Mouse (Mus musculus): Measurements from ENCODE around the gene Rxfp1. TPM values are rescaled to one million over a fixed set of nuclear protein-coding genes. Genes with fewer than 3 reads are reported as not detected.

The Rxfp1 gene
- polyA plus RNA-seq, 1 experiment from 2014 or later: 0.14 TPM

GRCm38 (mm10) chr3:79664787-79665408, 72.8 kb downstream of the Rxfp1 start:
- Histone ChIP-seq H3K27ac (replicated peaks) (no peak overlapping the region), H3K4me3 (no peak overlapping the region), H3K36me3 (no peaks in the 10 kb centered on the region), H3K4me2 (no peak overlapping the region), H3K9ac (no peak overlapping the region), H3K27me3 (no peaks in the 10 kb centered on the region), H3K9me3 (no peaks in the 10 kb centered on the region), H3K4me1 (replicated peaks) (no peaks in the 10 kb centered on the region)
- 43% methylated on average over 9 of the region's 9 CpGs for WGBS
- peak; percentile 69 for ATAC-seq (ENCODE audit: low FRiP score, low read depth)

GRCm38 (mm10) chr3:79656682-79657081, 81.0 kb downstream of the Rxfp1 start:
- Histone ChIP-seq H3K4me2 (no peak overlapping the region), H3K9me3 (no peaks in the 10 kb centered on the region), H3K4me3 (no peak overlapping the region), H3K27ac (replicated peaks) (no peak overlapping the region), H3K36me3 (no peaks in the 10 kb centered on the region), H3K4me1 (replicated peaks) (no peaks in the 10 kb centered on the region), H3K27me3 (no peaks in the 10 kb centered on the region), H3K9ac (no peak overlapping the region)
- WGBS: 54% methylated on average over 5 of the region's 5 CpGs
- no peak for ATAC-seq (ENCODE audit: low FRiP score, low read depth)

GRCm38 (mm10) chr3:79652129-79652528, 85.6 kb downstream of the Rxfp1 start:
- H3K4me3 ChIP-seq: no peak overlapping the region
- no peak overlapping the region for H3K9ac ChIP-seq
- no peaks in the 10 kb centered on the region for H3K4me1 ChIP-seq (replicated peaks)
- no peak overlapping the region for H3K4me2 ChIP-seq
- no peaks in the 10 kb centered on the region for H3K36me3 ChIP-seq
- H3K27ac ChIP-seq (replicated peaks): no peak overlapping the region
- no peaks in the 10 kb centered on the region for H3K27me3 ChIP-seq
- WGBS: 89% methylated on average over 6 of the region's 6 CpGs
- no peak for ATAC-seq (ENCODE audit: low FRiP score, low read depth)
- no peaks in the 10 kb centered on the region for H3K9me3 ChIP-seq

GRCm38 (mm10) chr3:79629416-79629730, 108.3 kb downstream of the Rxfp1 start, which contains the start of gene Etfdh:
Gene Etfdh, minus strand, starts transcription at chr3:79629500.
- ATAC-seq (ENCODE audit: low FRiP score, low read depth): peak; percentile 46
- peak within 1 kb of the TSS; percentile 84 for H3K4me2 ChIP-seq
- peak within 1 kb of the TSS; percentile 67 for H3K9ac ChIP-seq
- 2% methylated on average over 11 of the region's 11 CpGs for WGBS
- H3K27me3 ChIP-seq: no peaks in the 10 kb centered on the region
- H3K9me3 ChIP-seq: no peaks in the 10 kb centered on the region
- H3K27ac ChIP-seq (replicated peaks): peak within 1 kb of the TSS; percentile 84
- peaks cover 11% of the 10 kb centered on the region for H3K4me1 ChIP-seq (replicated peaks)
- peaks cover 18% of the 10 kb centered on the region for H3K36me3 ChIP-seq
- peak within 1 kb of the TSS; percentile 74 for H3K4me3 ChIP-seq

GRCm38 (mm10) chr3:79628561-79629415, 108.9 kb downstream of the Rxfp1 start, which contains the start of gene 4930579G24Rik:
Gene 4930579G24Rik, plus strand, starts transcription at chr3:79629079.
- H3K9ac ChIP-seq: peak within 1 kb of the TSS; percentile 67
- WGBS: under 1% methylated on average over 60 of the region's 60 CpGs
- ATAC-seq (ENCODE audit: low FRiP score, low read depth): peak; percentile 99

GRCm38 (mm10) chr3:79628182-79628560, 109.5 kb downstream of the Rxfp1 start:
- no peaks in the 10 kb centered on the region for H3K9me3 ChIP-seq
- ATAC-seq (ENCODE audit: low FRiP score, low read depth): no peak
- H3K4me2 ChIP-seq: peak overlapping the region; percentile 84
- H3K27me3 ChIP-seq: no peaks in the 10 kb centered on the region
- H3K27ac ChIP-seq (replicated peaks): peak overlapping the region; percentile 73
- peak overlapping the region; percentile 67 for H3K9ac ChIP-seq
- H3K4me1 ChIP-seq (replicated peaks): peaks cover 11% of the 10 kb centered on the region
- peaks cover 12% of the 10 kb centered on the region for H3K36me3 ChIP-seq
- 0% methylated on average over 9 of the region's 9 CpGs for WGBS
- H3K4me3 ChIP-seq: peak overlapping the region; percentile 74

More at GRCm38 (mm10) chr3:79628561-79629415, 108.9 kb downstream of the Rxfp1 start, which contains the start of gene 4930579G24Rik:
- no peaks in the 10 kb centered on the region for H3K9me3 ChIP-seq
- H3K27ac ChIP-seq (replicated peaks): peak within 1 kb of the TSS; percentile 84
- H3K27me3 ChIP-seq: no peaks in the 10 kb centered on the region
- peak within 1 kb of the TSS; percentile 74 for H3K4me3 ChIP-seq
- peak within 1 kb of the TSS; percentile 84 for H3K4me2 ChIP-seq
- H3K4me1 ChIP-seq (replicated peaks): peaks cover 11% of the 10 kb centered on the region
- H3K36me3 ChIP-seq: peaks cover 16% of the 10 kb centered on the region

- no peak for ATAC-seq (ENCODE audit: low FRiP score, low read depth)
Observed at GRCm38 (mm10) chr3:79627484-79628181, 110.0 kb downstream of the Rxfp1 start.

GRCm38 (mm10) chr3:79609886-79610285, 127.8 kb downstream of the Rxfp1 start:
- Histone ChIP-seq H3K27me3 (no peaks in the 10 kb centered on the region), H3K36me3 (peaks cover 56% of the 10 kb centered on the region)
- no peak for ATAC-seq (ENCODE audit: low FRiP score, low read depth)

More at GRCm38 (mm10) chr3:79627484-79628181, 110.0 kb downstream of the Rxfp1 start:
- H3K27me3 ChIP-seq: no peaks in the 10 kb centered on the region
- peak overlapping the region; percentile 74 for H3K4me3 ChIP-seq
- H3K9me3 ChIP-seq: no peaks in the 10 kb centered on the region
- H3K27ac ChIP-seq (replicated peaks): peak overlapping the region; percentile 73; the same call in 1 of the 2 replicates
- H3K9ac ChIP-seq: peak overlapping the region; percentile 67
- 29% methylated on average over 10 of the region's 10 CpGs for WGBS
- H3K4me2 ChIP-seq: peak overlapping the region; percentile 84
- peaks cover 11% of the 10 kb centered on the region for H3K4me1 ChIP-seq (replicated peaks)
- peaks cover 10% of the 10 kb centered on the region for H3K36me3 ChIP-seq

GRCm38 (mm10) chr3:79595468-79595867, 142.2 kb downstream of the Rxfp1 start:
- 92% methylated on average over 7 of the region's 7 CpGs for WGBS
- H3K36me3 ChIP-seq: peaks cover 50% of the 10 kb centered on the region
- H3K9ac ChIP-seq: no peak overlapping the region
- peaks cover 13% of the 10 kb centered on the region for H3K4me1 ChIP-seq (replicated peaks)
- no peak overlapping the region for H3K4me3 ChIP-seq
- no peak overlapping the region for H3K27ac ChIP-seq (replicated peaks)
- no peak for ATAC-seq (ENCODE audit: low FRiP score, low read depth)
- H3K27me3 ChIP-seq: no peaks in the 10 kb centered on the region
- no peaks in the 10 kb centered on the region for H3K9me3 ChIP-seq
- H3K4me2 ChIP-seq: no peak overlapping the region

More at GRCm38 (mm10) chr3:79609886-79610285, 127.8 kb downstream of the Rxfp1 start:
- H3K4me1 ChIP-seq (replicated peaks): no peaks in the 10 kb centered on the region
- 92% methylated on average over 2 of the region's 2 CpGs for WGBS
- no peak overlapping the region for H3K27ac ChIP-seq (replicated peaks)
- H3K4me2 ChIP-seq: no peak overlapping the region
- H3K4me3 ChIP-seq: no peak overlapping the region
- H3K9ac ChIP-seq: no peak overlapping the region
- H3K9me3 ChIP-seq: no peaks in the 10 kb centered on the region

GRCm38 (mm10) chr3:79591793-79592471, 145.7 kb downstream of the Rxfp1 start:
- H3K4me1 ChIP-seq (replicated peaks): peaks cover 13% of the 10 kb centered on the region

More at GRCm38 (mm10) chr3:79591793-79592471, 145.7 kb downstream of the Rxfp1 start:
- Histone ChIP-seq H3K4me3 (peak overlapping the region; percentile 74), H3K9ac (peak overlapping the region; percentile 68), H3K36me3 (peaks cover 23% of the 10 kb centered on the region), H3K27ac (replicated peaks) (peak overlapping the region; percentile 74), H3K9me3 (no peaks in the 10 kb centered on the region), H3K4me2 (peak overlapping the region; percentile 76), H3K27me3 (no peaks in the 10 kb centered on the region)
- 8% methylated on average over 15 of the region's 15 CpGs for WGBS
- ATAC-seq (ENCODE audit: low FRiP score, low read depth): peak; percentile 36; the same call in 1 of the 2 replicates

All from hindbrain, embryonic 15.5 days (tissue).